Mouse (Mus musculus) kidney, postnatal 25 days (tissue): ENCODE data around the gene Ipo9.

Source experiments
- DNase-seq, 2 experiments: peaks; one replicate each; pipeline ENCODE4 v3.0.0; 2021; ENCODE audit warnings: mixed read lengths in 2 of 2

Gene Ipo9

GRCm38 (mm10) chr1:135427390-135427789, 2.9 kb downstream of the Ipo9 start:
- DNase-seq = no peak

- DNase-seq = no peak
Observed at GRCm38 (mm10) chr1:135426645-135427044, 3.7 kb downstream of the Ipo9 start.

- no peak for DNase-seq
Observed at GRCm38 (mm10) chr1:135422772-135423171, 7.5 kb downstream of the Ipo9 start.

GRCm38 (mm10) chr1:135413996-135414395, 16.3 kb downstream of the Ipo9 start:
- no peak for DNase-seq

GRCm38 (mm10) chr1:135412130-135412529, 18.2 kb downstream of the Ipo9 start:
- no peak for DNase-seq

- peak; percentile 58 to 66 for DNase-seq
Observed at GRCm38 (mm10) chr1:135410967-135411366, 19.3 kb downstream of the Ipo9 start.

GRCm38 (mm10) chr1:135408973-135409372, 21.3 kb downstream of the Ipo9 start:
- no peak for DNase-seq

GRCm38 (mm10) chr1:135405356-135405755, 24.9 kb downstream of the Ipo9 start:
- no peak for DNase-seq

- DNase-seq = no peak
Observed at GRCm38 (mm10) chr1:135401452-135402110, 28.7 kb downstream of the Ipo9 start.

- DNase-seq = no peak
Observed at GRCm38 (mm10) chr1:135399466-135399865, 30.8 kb downstream of the Ipo9 start.

GRCm38 (mm10) chr1:135385161-135385560, 45.1 kb downstream of the Ipo9 start:
- no peak for DNase-seq

GRCm38 (mm10) chr1:135384171-135384570, 46.1 kb downstream of the Ipo9 start:
- no peak for DNase-seq

GRCm38 (mm10) chr1:135381560-135381959, 48.7 kb downstream of the Ipo9 start:
- peak in 1 of 2 experiments; percentile 44 for DNase-seq

- no peak for DNase-seq
Observed at GRCm38 (mm10) chr1:135380071-135380991, 50.0 kb downstream of the Ipo9 start.

- no peak for DNase-seq
Observed at GRCm38 (mm10) chr1:135379048-135379447, 51.3 kb downstream of the Ipo9 start.

- no peak for DNase-seq
Observed at GRCm38 (mm10) chr1:135378576-135378975, 51.7 kb downstream of the Ipo9 start.

GRCm38 (mm10) chr1:135374868-135375581, 55.3 kb downstream of the Ipo9 start, which contains the start of gene Shisa4:
TSS of gene Shisa4 (minus strand) at chr1:135375237.
- peak; percentile 75 to 89 for DNase-seq

- peak; percentile 23 to 57 for DNase-seq
Observed at GRCm38 (mm10) chr1:135374175-135374867, 56.0 kb downstream of the Ipo9 start.

GRCm38 (mm10) chr1:135373171-135373677, 57.1 kb downstream of the Ipo9 start:
- no peak for DNase-seq

GRCm38 (mm10) chr1:135369415-135369814, 60.9 kb downstream of the Ipo9 start:
- DNase-seq = no peak

GRCm38 (mm10) chr1:135368982-135369381, 61.3 kb downstream of the Ipo9 start:
- DNase-seq = peak; percentile 80 to 83

- DNase-seq = peak; percentile 91 to 92
Observed at GRCm38 (mm10) chr1:135368245-135368644, 62.1 kb downstream of the Ipo9 start.
